Mouse (Mus musculus): ENCODE data around the gene 1700020D05Rik.

The 1700020D05Rik gene

DNA sequence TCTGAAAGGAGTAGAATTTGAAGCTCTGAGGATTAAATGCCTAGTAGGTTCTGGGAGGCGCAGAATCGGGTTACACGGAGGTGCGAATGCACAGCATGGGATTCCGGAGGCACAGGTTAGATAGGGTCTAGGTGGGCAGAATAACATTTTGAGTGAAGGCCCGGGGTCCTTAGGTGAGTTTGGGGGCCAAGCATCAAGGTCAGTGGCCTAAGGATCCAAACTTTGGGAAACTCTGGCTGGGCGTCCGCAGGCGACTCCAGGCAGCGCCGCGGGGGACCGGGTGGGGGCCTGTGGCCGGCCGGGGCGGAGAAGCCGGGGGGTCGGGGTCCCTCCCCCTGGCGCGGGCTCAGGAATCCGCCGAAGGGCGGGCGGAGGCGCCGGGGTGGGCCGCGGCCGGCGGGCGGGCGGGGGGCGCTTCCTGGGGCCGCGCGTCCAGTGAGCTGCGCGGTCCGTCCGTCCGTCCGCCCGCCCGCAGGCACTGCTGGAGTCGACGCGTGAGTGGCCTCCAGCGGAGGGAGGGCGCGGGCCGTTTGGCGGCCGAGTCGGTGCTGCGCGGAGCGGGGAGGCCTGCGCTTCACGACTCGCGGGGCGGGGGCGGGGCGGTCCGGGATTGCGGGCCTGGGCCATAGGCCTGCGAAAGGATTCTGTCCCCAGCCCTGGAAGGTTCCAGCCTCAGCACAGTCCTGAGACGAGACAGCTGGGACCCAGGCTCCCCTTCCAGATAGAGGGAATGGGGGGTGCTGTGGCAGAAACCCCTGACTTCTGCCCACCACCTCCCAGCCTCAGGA lies 29.1 kb downstream of the 1700020D05Rik start:
- DNase-seq: peak; percentile 75 to 82

DNA sequence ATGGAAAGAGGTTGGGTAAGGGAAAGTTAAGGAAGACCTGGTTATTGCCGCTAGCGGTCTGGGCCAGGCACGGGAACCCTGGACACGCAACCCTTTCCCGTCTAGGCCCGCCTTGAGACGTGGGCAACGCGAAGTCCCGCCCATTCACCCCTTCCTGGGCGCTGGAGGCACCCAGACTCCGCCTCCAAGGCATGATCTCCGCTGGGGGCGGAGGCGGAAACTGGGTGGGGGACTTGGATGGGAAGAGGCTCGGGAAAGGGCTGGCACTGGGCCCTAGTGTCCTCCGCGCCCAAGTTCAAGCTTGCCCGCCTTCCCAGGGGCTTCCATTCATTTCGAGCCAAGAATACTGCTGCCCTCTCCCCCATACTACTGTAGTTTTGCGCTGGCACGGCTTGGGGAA lies 29.9 kb downstream of the 1700020D05Rik start, which contains the start of gene Efemp2:
Efemp2 (plus strand) TSS at position 235 of the 400 bp plus-strand sequence.
- DNase-seq: peak; percentile 84 to 91

DNA sequence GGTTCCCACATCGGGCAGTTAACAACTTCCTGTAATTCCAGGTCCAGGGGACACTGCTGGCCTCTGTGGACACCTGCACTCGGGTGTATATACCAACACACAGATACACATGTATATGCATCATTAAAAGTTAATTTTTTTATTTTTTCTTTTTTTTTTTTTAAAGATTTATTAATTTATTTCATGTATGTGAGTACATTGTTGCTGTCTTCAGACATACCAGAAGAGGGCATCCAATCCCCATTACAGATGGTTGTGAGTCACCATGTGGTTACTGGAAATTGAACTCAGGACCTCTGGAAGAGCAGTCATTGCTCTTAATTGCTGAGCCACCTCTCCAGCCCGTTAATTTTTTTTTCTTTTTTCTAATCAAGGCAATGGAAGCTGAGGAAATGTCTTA lies 30.7 kb downstream of the 1700020D05Rik start:
- no peak for DNase-seq

DNA sequence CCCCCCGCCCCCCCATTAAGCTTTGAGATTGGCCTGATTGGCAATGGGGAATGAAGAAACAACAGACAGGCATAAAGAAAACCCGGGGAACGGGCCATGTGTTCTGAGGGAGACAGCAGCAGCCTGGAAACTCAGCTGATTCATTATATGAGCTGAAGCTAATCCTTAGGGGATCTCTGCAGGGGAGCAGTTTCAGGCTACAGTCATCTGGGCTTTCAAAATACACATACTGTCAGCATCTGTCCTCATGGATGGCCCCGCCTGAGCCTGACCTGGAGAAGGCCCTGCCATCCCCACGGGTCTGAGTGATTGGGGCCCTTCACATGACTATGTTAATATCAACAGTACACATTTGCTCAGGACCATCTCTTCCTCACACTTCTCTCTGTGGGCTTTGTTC lies 31.7 kb downstream of the 1700020D05Rik start:
- no peak for DNase-seq

DNA sequence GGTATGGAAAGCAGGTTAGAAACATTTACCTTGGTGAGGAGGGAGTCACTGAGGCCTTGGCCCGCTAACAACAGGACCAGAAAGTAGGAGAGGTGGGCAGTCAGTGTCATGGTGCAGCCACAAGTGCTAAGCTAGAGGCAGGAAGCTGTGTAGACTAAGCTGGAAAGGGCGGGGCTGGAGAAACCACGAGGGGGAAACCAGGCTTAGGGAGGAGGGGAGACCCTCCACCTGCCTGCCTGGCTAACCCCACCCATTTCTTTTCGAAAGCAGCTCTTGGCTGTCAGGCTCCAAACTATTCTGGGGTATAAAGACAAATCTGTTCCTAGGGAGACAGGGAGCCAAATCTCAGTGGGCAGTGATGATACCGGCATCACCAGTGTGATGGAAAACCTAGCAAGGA lies 35.2 kb downstream of the 1700020D05Rik start, which contains the start of gene Ctsw:
Ctsw (minus strand) TSS at position 134 of the 400 bp plus-strand sequence.
- DNase-seq: peak in 1 of 2 experiments; percentile 7

DNA sequence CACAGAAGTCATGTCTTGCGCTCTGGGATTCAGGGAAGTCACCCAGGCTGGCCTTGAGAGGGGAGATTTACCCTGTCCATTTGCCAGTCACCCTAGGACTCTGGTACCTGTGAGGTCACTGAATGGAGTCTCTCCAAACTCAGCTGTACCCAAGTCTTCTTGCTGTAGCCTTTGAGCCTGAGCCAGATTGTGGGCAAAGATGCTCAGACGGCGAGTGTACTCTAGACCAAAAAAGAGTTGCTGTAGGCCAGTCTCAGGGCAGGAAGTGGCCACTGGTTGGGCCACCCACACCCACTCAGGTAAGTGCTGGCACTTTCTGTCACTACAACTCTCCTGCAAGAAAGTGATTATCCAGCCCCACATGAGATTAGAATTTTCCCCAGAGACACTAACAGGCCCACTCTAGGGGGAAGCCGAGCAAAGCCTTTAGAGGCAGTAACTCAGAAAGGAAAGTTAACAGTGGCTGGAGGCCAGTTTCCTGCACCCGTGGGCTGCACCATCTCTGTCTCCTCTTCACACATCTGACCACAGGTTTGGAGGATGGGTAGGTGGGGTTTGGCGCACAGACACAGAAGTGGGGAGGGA lies 36.6 kb downstream of the 1700020D05Rik start:
- no peak for DNase-seq

DNA sequence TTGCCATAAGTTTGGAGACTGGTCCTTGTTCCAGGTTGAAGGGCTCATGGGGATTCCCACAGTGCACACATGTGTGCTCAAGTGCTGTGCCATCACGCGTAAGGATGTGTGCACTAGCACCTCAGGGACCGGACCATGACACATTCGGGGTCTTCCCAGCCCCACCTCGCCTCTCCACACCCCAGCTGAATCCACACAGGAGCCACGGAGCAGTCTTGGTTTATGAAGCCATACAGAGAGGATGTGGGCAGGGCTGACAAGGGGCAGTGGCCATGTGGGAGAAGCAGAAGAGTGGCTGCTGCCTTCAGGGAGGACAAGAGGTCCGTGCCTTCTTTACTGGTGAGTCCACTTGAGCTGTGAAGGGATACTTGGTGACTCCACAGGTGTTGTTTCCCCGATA lies 38.5 kb downstream of the 1700020D05Rik start:
- no peak for DNase-seq

DNA sequence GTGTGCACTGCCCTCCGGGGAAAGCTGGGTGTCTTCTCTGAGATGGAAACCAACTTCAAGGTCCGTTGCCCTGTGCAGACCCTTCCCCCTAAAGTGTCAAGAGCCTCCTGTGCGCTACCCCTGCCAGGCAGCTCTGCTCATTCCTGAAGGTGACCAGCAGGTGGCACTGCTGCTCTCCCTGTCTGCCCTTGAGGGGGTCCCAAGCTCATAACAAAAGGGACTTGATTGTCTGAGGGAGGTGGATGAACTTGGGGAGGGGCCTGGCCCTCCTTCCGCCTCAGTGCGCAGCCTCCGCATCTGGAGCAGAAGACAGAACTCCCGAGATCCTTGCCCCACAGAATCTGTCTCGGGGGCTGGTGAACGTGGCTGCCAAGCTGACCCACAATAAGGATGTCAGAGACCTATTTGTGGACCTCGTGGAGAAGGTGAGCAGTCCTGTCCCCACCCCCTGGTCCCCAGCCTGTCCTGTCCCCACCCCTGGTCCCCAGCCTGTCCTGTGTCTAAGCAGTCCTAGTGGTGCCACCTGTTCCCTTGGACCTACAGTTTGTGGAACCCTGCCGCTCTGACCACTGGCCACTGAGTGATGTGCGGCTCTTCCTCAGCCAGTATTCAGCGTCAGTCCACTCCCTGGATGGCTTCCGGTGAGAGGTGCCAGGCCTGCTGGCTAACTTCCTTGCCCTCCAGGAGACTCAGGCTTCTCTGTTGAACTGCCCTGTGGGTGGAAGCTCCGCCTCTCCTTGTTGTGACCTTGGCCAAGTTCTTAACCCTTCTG lies 39.6 kb downstream of the 1700020D05Rik start:
- DNase-seq: peak; percentile 81 to 83

DNA sequence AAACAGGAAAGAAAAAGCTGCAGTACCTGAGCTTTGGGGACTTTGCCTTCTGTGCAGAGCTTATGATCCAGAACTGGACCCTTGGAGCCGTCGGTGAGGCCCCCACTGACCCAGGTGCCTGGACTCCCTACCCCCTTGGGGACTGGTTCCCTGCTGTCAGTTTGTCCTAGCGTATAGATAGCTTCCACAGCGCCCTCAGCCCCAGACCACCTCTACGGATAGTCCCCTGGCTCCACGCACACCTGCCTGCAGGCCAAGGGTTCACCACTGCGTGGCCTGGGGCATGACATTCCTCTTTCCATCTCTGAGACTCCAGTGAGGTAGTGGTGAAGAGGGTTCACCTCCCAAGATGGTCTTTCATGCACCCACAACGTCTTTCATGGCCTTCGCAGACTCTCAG lies 40.4 kb downstream of the 1700020D05Rik start:
- DNase-seq: peak in 1 of 2 experiments; percentile 3

DNA sequence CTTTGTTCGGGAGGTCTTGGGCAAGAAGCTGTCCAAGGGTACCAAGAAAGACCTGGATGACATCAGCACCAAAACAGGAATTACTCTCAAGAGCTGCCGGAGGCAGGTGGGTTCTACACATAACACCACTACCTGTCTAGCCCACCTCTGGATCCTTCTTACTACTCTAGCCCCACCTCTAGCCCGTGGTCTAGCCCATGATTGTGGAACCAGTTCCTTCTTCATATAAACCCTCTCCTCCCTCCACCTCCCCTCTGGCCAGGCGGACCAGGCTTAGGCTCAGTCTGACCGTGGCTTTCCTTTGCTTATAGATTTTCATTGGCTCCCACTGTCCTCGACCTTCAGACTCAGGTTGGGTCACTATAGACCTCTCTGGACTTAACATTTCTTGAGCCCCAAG lies 42.2 kb downstream of the 1700020D05Rik start:
- no peak for DNase-seq

DNA sequence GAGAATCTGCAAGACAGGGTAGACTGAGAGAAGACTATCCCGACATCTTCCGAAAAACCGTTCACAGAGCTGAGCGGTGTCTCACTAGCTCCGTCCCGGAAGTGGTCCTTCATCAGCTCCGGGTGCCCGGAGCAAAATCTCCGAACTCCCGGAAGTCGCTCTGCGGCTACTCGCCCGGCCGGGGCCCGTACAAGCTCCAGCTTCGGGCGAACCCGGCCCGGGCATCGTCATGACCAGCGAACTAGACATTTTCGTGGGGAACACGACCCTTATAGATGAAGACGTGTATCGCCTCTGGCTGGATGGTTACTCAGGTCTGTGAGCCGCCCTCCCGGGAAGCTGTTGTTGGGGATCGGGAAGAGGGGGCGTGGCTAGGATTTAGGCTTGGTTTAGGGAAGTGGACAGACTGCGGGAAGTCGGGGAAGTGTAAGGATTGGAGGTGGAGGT lies 43.1 kb downstream of the 1700020D05Rik start, which contains the start of gene Fibp:
Fibp (plus strand) TSS at position 151 of the 447 bp plus-strand sequence.
- DNase-seq: peak; percentile 91 to 94

DNA sequence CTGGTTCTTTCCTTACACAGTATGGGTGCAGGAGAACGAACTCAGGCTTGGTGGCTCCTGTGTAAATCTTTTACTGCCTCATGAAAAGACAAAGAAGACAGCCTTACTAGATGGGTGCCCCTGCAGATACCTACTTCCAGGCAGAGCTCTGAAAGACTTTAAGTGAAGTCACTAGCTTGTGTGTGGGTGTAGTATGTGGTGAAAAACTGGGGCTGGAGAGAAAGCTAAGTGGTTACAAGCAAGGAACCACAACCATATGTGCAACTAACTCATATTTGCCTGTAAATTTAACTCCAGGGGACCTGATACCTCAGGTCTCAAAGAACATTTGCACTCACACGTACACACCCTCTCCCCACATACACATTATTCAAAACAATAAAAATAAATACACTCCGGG lies 43.7 kb downstream of the 1700020D05Rik start:
- DNase-seq: no peak

DNA sequence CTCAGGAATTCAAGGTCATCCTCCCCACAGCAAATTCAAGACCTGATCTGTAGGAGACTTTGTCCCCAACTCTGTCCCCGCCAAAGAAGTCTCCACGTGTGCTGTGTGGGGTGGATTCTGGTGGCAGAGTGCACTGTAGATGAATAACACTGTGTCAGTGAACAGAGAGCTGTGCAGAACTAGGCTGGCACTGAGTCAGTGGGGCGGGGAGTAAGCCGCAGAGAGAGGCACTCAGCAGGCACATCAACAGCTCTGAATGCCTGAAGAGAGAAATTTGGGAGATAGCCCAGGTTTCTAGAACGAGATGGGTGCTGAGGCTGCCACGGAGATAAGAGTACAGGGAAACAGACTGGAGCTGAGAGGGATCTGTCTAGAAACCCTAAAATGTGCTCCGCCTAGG lies 44.6 kb downstream of the 1700020D05Rik start:
- no peak for DNase-seq

DNA sequence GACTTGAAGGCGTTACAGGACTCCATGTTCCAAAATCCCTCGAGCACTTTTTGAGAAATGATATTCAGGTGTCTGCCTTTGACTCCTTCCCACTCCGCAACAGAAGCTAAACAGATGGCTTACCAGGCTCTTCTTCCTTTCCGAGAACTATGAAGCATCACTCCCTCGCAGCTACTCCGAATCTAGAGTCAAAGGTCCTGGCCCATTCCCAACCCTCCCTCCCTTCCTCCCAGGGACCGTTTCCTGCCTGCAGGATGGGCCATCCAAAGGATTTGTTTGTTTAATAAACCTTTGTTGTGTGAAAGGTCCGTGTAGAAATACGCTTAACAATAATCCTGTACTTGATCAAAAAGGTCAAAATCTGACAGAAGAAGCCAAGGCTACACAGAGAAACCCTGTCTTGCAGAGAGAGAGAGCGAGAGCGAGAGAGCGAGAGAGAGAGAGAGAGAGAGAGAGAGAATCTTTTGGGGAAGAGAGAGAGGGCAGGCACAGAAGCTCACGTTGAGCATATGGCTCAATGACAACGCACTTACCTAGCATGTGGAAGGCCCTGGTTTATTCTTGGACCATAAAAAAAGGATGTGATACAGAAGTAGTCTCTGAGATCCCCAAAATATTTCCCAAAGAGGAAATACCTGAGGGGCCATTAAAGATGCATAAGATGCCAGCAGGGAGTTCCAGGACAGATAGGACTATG lies 45.7 kb downstream of the 1700020D05Rik start, which contains the start of gene Ccdc85b:
Ccdc85b (minus strand) TSS at position 149 of the 697 bp plus-strand sequence.
- peak in 1 of 2 experiments; percentile 54 for DNase-seq

DNA sequence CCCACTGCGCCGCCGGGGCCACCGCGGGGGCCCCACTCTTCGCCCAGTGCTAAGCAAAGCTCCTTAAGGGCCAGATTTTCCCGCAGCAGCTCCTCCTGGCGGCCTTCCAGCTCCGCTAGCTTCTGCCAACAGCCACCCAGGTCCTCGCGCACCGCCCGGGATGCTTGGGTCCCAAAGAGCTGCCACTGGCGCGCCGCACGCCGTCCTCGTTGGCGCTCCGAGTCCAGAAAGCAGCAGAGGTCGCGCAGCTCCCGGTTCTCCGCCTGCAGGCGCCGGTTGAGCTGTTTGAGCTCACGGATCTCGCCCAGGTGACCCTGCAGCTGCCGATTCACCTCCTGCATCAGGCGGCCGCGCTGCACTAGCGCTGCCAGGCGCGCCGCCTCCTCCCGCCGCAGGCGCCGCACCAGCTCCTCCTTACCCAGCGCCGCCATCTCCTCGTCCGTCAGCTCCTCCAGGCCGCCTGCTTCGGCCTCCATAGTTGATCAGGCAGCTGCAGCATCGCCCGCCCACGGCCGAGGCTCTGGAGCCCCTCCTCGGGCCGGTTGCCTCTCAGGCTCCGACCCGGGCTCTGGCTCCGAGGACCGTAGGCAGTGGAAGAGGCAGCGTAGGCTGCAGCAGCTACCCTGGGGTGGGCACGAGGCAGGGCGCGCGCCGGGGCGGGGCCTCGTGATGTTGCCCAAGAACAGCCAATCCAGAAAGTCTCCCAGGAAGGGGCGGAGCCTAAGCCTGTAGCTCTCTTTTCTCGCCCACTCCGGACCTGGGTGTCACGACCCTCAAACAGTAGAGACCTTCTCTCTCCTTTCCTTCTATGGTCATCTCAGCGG lies 46.5 kb downstream of the 1700020D05Rik start:
- DNase-seq: peak; percentile 95 to 98

DNA sequence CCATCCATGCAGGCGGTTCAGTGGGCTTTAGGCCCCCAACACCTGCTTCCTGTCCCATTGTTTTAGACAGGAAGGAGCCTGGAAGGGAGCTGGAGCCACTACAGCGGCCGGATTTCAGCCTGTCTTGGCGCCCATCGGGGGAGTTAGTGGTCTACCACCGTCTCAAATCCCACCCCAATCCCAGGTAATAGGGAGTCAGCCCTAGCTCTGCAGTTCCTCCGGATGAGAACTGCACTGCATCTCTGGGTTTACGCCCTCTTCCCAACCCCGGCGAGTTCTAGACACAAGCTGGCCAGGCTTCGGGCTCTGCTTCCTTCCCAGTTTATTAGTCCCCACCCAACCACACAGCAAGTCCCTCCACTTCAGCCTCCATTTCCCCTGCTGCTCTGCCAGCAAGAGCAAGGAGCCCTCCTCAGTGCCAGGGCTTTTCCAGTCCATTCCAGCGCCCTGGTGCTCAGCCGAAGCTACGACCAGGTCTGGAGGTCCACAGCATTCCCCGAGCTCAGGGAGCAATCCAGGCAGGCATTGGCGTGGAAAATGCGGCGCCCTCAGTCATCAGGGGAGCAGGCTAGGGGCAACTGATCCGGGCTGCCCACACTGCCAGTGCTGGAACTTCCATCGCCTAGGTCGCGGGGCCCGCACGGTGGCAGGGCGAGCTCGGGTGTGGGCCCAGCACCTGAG lies 47.2 kb downstream of the 1700020D05Rik start:
- peak; percentile 50 to 64 for DNase-seq

DNA sequence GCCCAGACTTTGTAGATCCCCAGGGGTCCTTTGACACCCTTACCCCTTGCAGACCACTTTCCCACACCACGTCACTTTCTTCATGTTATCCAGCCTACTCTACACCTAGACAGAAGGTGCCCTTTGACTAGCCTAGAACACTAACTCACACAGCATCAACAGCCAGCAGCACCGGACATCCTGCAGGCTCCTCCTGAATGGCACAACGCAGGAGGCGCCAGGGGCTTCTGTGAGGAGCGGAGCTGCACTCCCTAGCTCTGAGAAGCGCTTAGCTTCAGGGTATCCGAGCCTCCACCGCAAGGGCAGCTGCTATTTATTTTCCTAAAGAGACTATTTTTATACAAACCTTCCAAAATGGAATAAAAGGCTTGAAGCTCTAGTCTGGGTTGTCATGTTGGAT lies 48.0 kb downstream of the 1700020D05Rik start:
- peak in 1 of 2 experiments; percentile 34 for DNase-seq

DNA sequence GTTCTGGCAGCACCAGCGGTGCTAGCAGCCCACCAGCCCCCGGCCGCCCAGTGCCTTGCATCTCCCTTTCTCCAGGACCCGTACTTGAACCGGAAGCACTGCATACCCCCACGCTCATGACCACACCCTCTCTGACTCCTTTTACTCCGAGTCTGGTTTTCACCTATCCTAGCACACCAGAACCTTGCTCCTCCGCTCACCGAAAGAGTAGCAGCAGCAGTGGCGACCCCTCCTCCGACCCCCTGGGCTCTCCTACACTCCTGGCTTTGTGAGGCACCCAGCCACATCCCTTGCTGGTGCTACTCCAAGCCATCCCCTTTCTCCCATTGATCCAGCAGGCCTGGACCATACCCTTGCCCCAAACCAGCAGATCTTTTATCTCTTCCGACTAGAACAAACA lies 48.5 kb downstream of the 1700020D05Rik start:
- DNase-seq: peak in 1 of 2 experiments; percentile 10
